Comparison of ENCODE assay signal across 9 mouse cellular contexts in the genomic region with DNA sequence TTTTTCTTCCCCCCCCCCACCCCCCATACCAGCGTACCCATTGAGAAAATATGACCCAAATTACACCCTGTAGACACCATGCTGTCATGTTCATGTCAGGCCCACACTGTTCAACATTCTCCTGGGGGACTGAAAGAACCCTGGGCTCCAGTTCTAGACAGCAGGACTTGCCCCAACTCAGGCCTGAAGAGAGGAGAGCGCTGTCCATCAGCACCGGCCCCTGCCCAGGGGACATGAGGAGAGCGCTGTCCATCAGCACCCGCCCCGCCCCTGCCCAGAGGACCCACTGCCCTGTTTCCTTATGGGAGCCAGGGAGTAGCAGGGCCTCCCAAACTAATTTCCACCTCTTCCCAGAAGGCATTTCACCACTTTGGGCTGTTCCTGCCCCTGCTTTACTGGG.
DNase-seq lines count a peak whose midpoint lies in the region; ATAC-seq and TF ChIP-seq lines count a peak whose summit lies in the region.
"Had no signal": no experiment of that assay in that cellular context is flagged by ENCODE, and none has a peak within 500 bp of the region (broad histone marks: within the 10 kb centered on the region; RNA-seq: fewer than 3 reads in every experiment).

No protein-coding gene starts in this region.

- peak; percentile 86; the same call in 1 of the 2 replicates for ATAC-seq in lung, embryonic 14.5 days (ENCODE audit: insufficient read depth)
- ATAC-seq in granulocyte monocyte progenitor cell, adult 5-6 weeks (replicated peaks; ENCODE audit: poor library complexity, severe bottlenecking): peak; percentile 42; the same call in 1 of the 2 replicates
- ATAC-seq in erythroblast, adult 5-6 weeks (replicated peaks; ENCODE audit: low FRiP score, poor library complexity, severe bottlenecking): no peak

- no peak for TF ChIP-seq CTCF in lung, embryonic 14.5 days (IDR thresholded peaks at IDR 0.05; ENCODE audit: low read depth)

- no peaks in the 10 kb centered on the region for H3K27me3 ChIP-seq in lung, embryonic 14.5 days (ENCODE audit: insufficient read depth, low read length)
- H3K27me3 ChIP-seq: neural tube, embryonic 12.5 days had no signal

- 3% methylated on average over 6 of the region's 6 CpGs for WGBS in lung, embryonic 14.5 days

- no peak overlapping the region for H3K4me3 ChIP-seq in lung, embryonic 14.5 days (ENCODE audit: low read depth, low read length)
- H3K4me3 ChIP-seq: neural tube, embryonic 12.5 days had no signal

- H3K36me3 ChIP-seq in lung, embryonic 14.5 days (ENCODE audit: insufficient read depth): no peaks in the 10 kb centered on the region
- H3K36me3 ChIP-seq: neural tube, embryonic 12.5 days had no signal

- no peaks in the 10 kb centered on the region for H3K9me3 ChIP-seq in lung, embryonic 14.5 days (ENCODE audit: low read depth, low read length)
- H3K9me3 ChIP-seq: neural tube, embryonic 12.5 days had no signal

- peak; percentile 7 for DNase-seq in adrenal gland, postnatal 25 days
- no peak for DNase-seq in adrenal gland, adult 18-20 months (ENCODE audit: low spot score in 2 of 2)
- DNase-seq in lung, embryonic 14.5 days: peak; percentile 88
- no peak for DNase-seq in lung, adult 18-20 months
- DNase-seq in ovary, postnatal 14 days (ENCODE audit: low spot score): peak; percentile 52
- no peak for DNase-seq in T-cell, adult 2 months (ENCODE audit: low spot score)

- no peak overlapping the region for H3K27ac ChIP-seq in lung, embryonic 14.5 days (ENCODE audit: low read depth)
- H3K27ac ChIP-seq: neural tube, embryonic 12.5 days had no signal

- H3K4me2 ChIP-seq in lung, embryonic 14.5 days: no peak overlapping the region
- H3K4me2 ChIP-seq: neural tube, embryonic 12.5 days had no signal

- no peaks in the 10 kb centered on the region for H3K4me1 ChIP-seq in lung, embryonic 14.5 days (ENCODE audit: insufficient read depth)
- H3K4me1 ChIP-seq: neural tube, embryonic 12.5 days had no signal

- H3K9ac ChIP-seq in lung, embryonic 14.5 days: no peak overlapping the region
- H3K9ac ChIP-seq: neural tube, embryonic 12.5 days had no signal

Comparison
In these comparisons a context has a peak if more than half of its experiments do, and no peak if none do; other contexts are left out.
1. DNase-seq: peak in adrenal gland, postnatal 25 days (single experiment), lung, embryonic 14.5 days (single experiment) and ovary, postnatal 14 days (single experiment); none in adrenal gland, adult 18-20 months (0 of 2), lung, adult 18-20 months (0 of 2) and T-cell, adult 2 months (single experiment).